Mouse (Mus musculus) retina, postnatal 7 days (tissue): ENCODE measurements at regions not wholly inside any gene's neighbourhood (a gene's known extent, or its start where the extent isn't known, plus 50 kb on each side); places are given as distances from the start of the nearest gene placed in this dataset.

Experiments
- DNase-seq: peaks from one replicate; pipeline ENCODE4 v3.0.0-alpha.2; 2012; ENCODE audit warnings: low read depth, low spot score

- DNase-seq, result no peak
These were observed 373.2 kb upstream of the Arpp21 start for GRCm38 (mm10) chr9:112608932-112609331.

- no peak for DNase-seq
These were observed 371.5 kb upstream of the Arpp21 start for GRCm38 (mm10) chr9:112607221-112607620.

GRCm38 (mm10) chr9:112595731-112596130 is 360.0 kb upstream of the Arpp21 start:
- no peak for DNase-seq

- DNase-seq, result no peak
These were observed 354.5 kb upstream of the Arpp21 start for GRCm38 (mm10) chr9:112590241-112590640.

- DNase-seq, result no peak
These were observed 337.6 kb upstream of the Arpp21 start for GRCm38 (mm10) chr9:112573316-112573715.

- DNase-seq, result no peak
These were observed 325.6 kb upstream of the Arpp21 start for GRCm38 (mm10) chr9:112561348-112561747.

- DNase-seq, result no peak
These were observed 324.5 kb upstream of the Arpp21 start for GRCm38 (mm10) chr9:112560226-112560625.

GRCm38 (mm10) chr9:112537924-112538323 is 302.2 kb upstream of the Arpp21 start:
- no peak for DNase-seq

GRCm38 (mm10) chr9:112525377-112525776 is 289.6 kb upstream of the Arpp21 start:
- no peak for DNase-seq

- DNase-seq, result no peak
These were observed 287.5 kb upstream of the Arpp21 start for GRCm38 (mm10) chr9:112523251-112523650.

GRCm38 (mm10) chr9:112510716-112511115 is 275.0 kb upstream of the Arpp21 start:
- DNase-seq, result no peak

- no peak for DNase-seq
These were observed 271.1 kb upstream of the Arpp21 start for GRCm38 (mm10) chr9:112506871-112507270.

GRCm38 (mm10) chr9:112498676-112499075 is 262.9 kb upstream of the Arpp21 start:
- DNase-seq, result no peak

- no peak for DNase-seq
These were observed 260.3 kb upstream of the Arpp21 start for GRCm38 (mm10) chr9:112495930-112496527.

GRCm38 (mm10) chr9:112490963-112491362 is 255.2 kb upstream of the Arpp21 start:
- no peak for DNase-seq

GRCm38 (mm10) chr9:112476644-112477043 is 240.9 kb upstream of the Arpp21 start:
- no peak for DNase-seq

GRCm38 (mm10) chr9:112457594-112457993 is 221.9 kb upstream of the Arpp21 start:
- DNase-seq, result no peak

- peak; percentile 11 for DNase-seq
These were observed 219.0 kb upstream of the Arpp21 start for GRCm38 (mm10) chr9:112454706-112455105.

GRCm38 (mm10) chr9:112447515-112447914 is 211.8 kb upstream of the Arpp21 start:
- DNase-seq, result peak; percentile 2

GRCm38 (mm10) chr9:112446981-112447380 is 211.2 kb upstream of the Arpp21 start:
- DNase-seq, result no peak

- no peak for DNase-seq
These were observed 210.3 kb upstream of the Arpp21 start for GRCm38 (mm10) chr9:112446027-112446352.

GRCm38 (mm10) chr9:112445230-112446026 is 209.7 kb upstream of the Arpp21 start:
- no peak for DNase-seq

GRCm38 (mm10) chr9:112444220-112444619 is 208.5 kb upstream of the Arpp21 start:
- DNase-seq, result no peak
